Mouse (Mus musculus) CH12.LX (cell line): ENCODE measurements around the gene Yrdc. TPM values are rescaled to one million over a fixed set of nuclear protein-coding genes. Genes with fewer than 3 reads are reported as not detected.

Experiments used
- DNase-seq: peaks from one replicate; pipeline ENCODE4 v3.0.0-alpha.2; 2013; ENCODE audit errors: extremely low read depth
- H3K27ac ChIP-seq: 2 replicates; pipeline ENCODE4 v1.5.1; 2012; ENCODE audit warnings: low read depth, mild to moderate bottlenecking, control low read depth, moderate library complexity; ENCODE audit not compliant: insufficient read depth
- H3K27me3 ChIP-seq: replicated peaks from 2 replicates; pipeline ENCODE3; 2012; ENCODE audit warnings: inconsistent platforms
- H3K36me3 ChIP-seq, 2 experiments: replicated peaks in 1 of 2; 2 replicates each; pipeline versions ENCODE3 to v1.6.1; 2012; ENCODE audit warnings: inconsistent platforms in 1 of 2, low read length in 1 of 2, mild to moderate bottlenecking in 1 of 2, mixed read lengths in 1 of 2, moderate library complexity in 1 of 2; ENCODE audit not compliant: control insufficient read depth in 1 of 2, insufficient read depth in 1 of 2
- H3K4me1 ChIP-seq, 2 experiments: 2 replicates each; pipeline ENCODE4 v1.6.1; 2012; ENCODE audit warnings: inconsistent platforms in 1 of 2, moderate library complexity in 1 of 2; ENCODE audit not compliant: insufficient read depth in 2 of 2, control insufficient read depth in 1 of 2
- H3K4me2 ChIP-seq: 2 replicates; pipeline ENCODE4 v1.6.1; 2012; ENCODE audit warnings: low read depth, mild to moderate bottlenecking, control low read depth; ENCODE audit not compliant: poor library complexity, insufficient read depth, severe bottlenecking
- H3K4me3 ChIP-seq, 3 experiments: fragments of 150-350 bp in 1 of 3; sonication (generic) in 1 of 3; replicated peaks in 1 of 3; 2 replicates each; pipeline versions ENCODE3 to v1.5.1; 2011 to 2012; ENCODE audit warnings: low read depth in 2 of 3, low read length in 2 of 3, mild to moderate bottlenecking in 2 of 3, moderate library complexity in 2 of 3, control low read depth in 1 of 3, improper control_type of control experiment in 1 of 3, inconsistent platforms in 1 of 3, mixed read lengths in 1 of 3; ENCODE audit not compliant: poor library complexity in 1 of 3
- H3K79me2 ChIP-seq: replicated peaks from 2 replicates; pipeline ENCODE4 v1.6.1; 2012; ENCODE audit warnings: mild to moderate bottlenecking, moderate library complexity; ENCODE audit not compliant: control insufficient read depth, poor library complexity, insufficient read depth, severe bottlenecking; ENCODE audit errors: extremely low read depth
- H3K9ac ChIP-seq: 2 replicates; pipeline ENCODE4 v1.6.1; 2012; ENCODE audit warnings: low read depth, mild to moderate bottlenecking, control low read depth, moderate library complexity; ENCODE audit not compliant: insufficient read depth
- H3K9me3 ChIP-seq: replicated peaks from 2 replicates; pipeline ENCODE3; 2012; ENCODE audit warnings: low read length, inconsistent platforms, mixed read lengths
- BHLHE40 ChIP-seq: IDR thresholded peaks from 2 replicates; pipeline ENCODE4 v1.6.1; 2011; ENCODE audit warnings: mild to moderate bottlenecking, low read depth, low read length, improper control_type of control experiment
- CHD1 ChIP-seq: IDR thresholded peaks from 2 replicates; pipeline ENCODE4 v1.6.1; 2012; ENCODE audit warnings: low read depth, low read length, improper control_type of control experiment, inconsistent platforms
- CTCF ChIP-seq, 2 experiments: IDR thresholded peaks in 1 of 2; conservative IDR thresholded peaks in 1 of 2; 2 replicates each; pipeline ENCODE4 v1.5.1; 2011 to 2012; ENCODE audit warnings: low read depth in 2 of 2, low read length in 2 of 2, improper control_type of control experiment in 1 of 2, inconsistent platforms in 1 of 2, mild to moderate bottlenecking in 1 of 2, moderate library complexity in 1 of 2
- E2F4 ChIP-seq: IDR thresholded peaks from 2 replicates; pipeline ENCODE4 v1.6.1; 2011; ENCODE audit warnings: low read depth, low read length, improper control_type of control experiment; ENCODE audit not compliant: insufficient replicate concordance
- ELF1 ChIP-seq: IDR thresholded peaks from 2 replicates; pipeline ENCODE4 v1.6.1; 2014; ENCODE audit warnings: low read depth, mild to moderate bottlenecking, inconsistent platforms, low read length, improper control_type of control experiment
- EP300 ChIP-seq: IDR thresholded peaks from 2 replicates; pipeline ENCODE4 v1.6.1; 2011; ENCODE audit warnings: low read length, improper control_type of control experiment
- ETS1 ChIP-seq: conservative IDR thresholded peaks from 2 replicates; pipeline ENCODE4 v1.6.1; 2012; ENCODE audit warnings: low read depth, mild to moderate bottlenecking, inconsistent platforms, low read length, improper control_type of control experiment, moderate library complexity
- HCFC1 ChIP-seq: IDR thresholded peaks from 2 replicates; pipeline ENCODE4 v1.6.1; 2012; ENCODE audit warnings: low read depth, mild to moderate bottlenecking, inconsistent platforms, low read length, improper control_type of control experiment
- IRF4 ChIP-seq: IDR thresholded peaks from 2 replicates; pipeline ENCODE4 v1.6.1; 2014; ENCODE audit warnings: low read depth, mild to moderate bottlenecking, inconsistent platforms, low read length, improper control_type of control experiment
- JUN ChIP-seq: IDR thresholded peaks from 2 replicates; pipeline ENCODE4 v1.6.1; 2011; ENCODE audit warnings: low read depth, mild to moderate bottlenecking, low read length, improper control_type of control experiment, moderate library complexity; ENCODE audit not compliant: insufficient read depth
- JUND ChIP-seq: conservative IDR thresholded peaks from 2 replicates; pipeline ENCODE4 v1.6.1; 2011; ENCODE audit warnings: low read depth, low read length, improper control_type of control experiment
- KAT2A ChIP-seq: IDR thresholded peaks from 2 replicates; pipeline ENCODE4 v1.6.1; 2012; ENCODE audit warnings: low read length, improper control_type of control experiment, inconsistent platforms; ENCODE audit not compliant: insufficient replicate concordance
- MAZ ChIP-seq: IDR thresholded peaks from 2 replicates; pipeline ENCODE4 v1.6.1; 2012; ENCODE audit warnings: low read depth, mild to moderate bottlenecking, inconsistent platforms, low read length, improper control_type of control experiment, moderate library complexity
- MXI1 ChIP-seq: IDR thresholded peaks from 2 replicates; pipeline ENCODE4 v1.6.1; 2011; ENCODE audit warnings: mild to moderate bottlenecking, low read depth, low read length, improper control_type of control experiment
- MYC ChIP-seq: IDR thresholded peaks from 2 replicates; pipeline ENCODE4 v1.6.1; 2011; ENCODE audit warnings: low read depth, mild to moderate bottlenecking, improper control_type of control experiment, low read length
- PAX5 ChIP-seq: IDR thresholded peaks from 2 replicates; pipeline ENCODE4 v1.6.1; 2012; ENCODE audit warnings: low read length, inconsistent platforms, mixed read lengths
- RAD21 ChIP-seq: IDR thresholded peaks from 2 replicates; pipeline ENCODE4 v1.6.1; 2011; ENCODE audit warnings: low read depth, mild to moderate bottlenecking, low read length, improper control_type of control experiment, moderate library complexity
- RCOR1 ChIP-seq: conservative IDR thresholded peaks from 2 replicates; pipeline ENCODE4 v1.6.1; 2012; ENCODE audit warnings: low read depth, mild to moderate bottlenecking, inconsistent platforms, low read length, improper control_type of control experiment
- SIN3A ChIP-seq: IDR thresholded peaks from 2 replicates; pipeline ENCODE4 v1.6.1; 2012; ENCODE audit warnings: low read length, improper control_type of control experiment, inconsistent platforms
- SMC3 ChIP-seq: IDR thresholded peaks from 2 replicates; pipeline ENCODE4 v1.6.1; 2011; ENCODE audit warnings: low read depth, low read length, improper control_type of control experiment
- UBTF ChIP-seq: IDR thresholded peaks from 2 replicates; pipeline ENCODE4 v1.6.1; 2012; ENCODE audit warnings: low read depth, mild to moderate bottlenecking, inconsistent platforms, low read length, improper control_type of control experiment, moderate library complexity
- USF1 ChIP-seq: IDR thresholded peaks from 2 replicates; pipeline ENCODE4 v1.6.1; 2014; ENCODE audit warnings: low read depth, mild to moderate bottlenecking, inconsistent platforms, low read length, improper control_type of control experiment
- USF2 ChIP-seq: conservative IDR thresholded peaks from 2 replicates; pipeline ENCODE4 v1.6.1; 2011; ENCODE audit warnings: low read depth, low read length, improper control_type of control experiment
- ZKSCAN1 ChIP-seq: IDR thresholded peaks from 2 replicates; pipeline ENCODE4 v1.6.1; 2012; ENCODE audit warnings: low read depth, inconsistent platforms, low read length, improper control_type of control experiment, borderline replicate concordance
- ZMIZ1 ChIP-seq: IDR thresholded peaks from 2 replicates; pipeline ENCODE4 v1.6.1; 2012; ENCODE audit warnings: low read depth, mild to moderate bottlenecking, inconsistent platforms, low read length, improper control_type of control experiment
- ZNF384 ChIP-seq: IDR thresholded peaks from 2 replicates; pipeline ENCODE4 v1.6.1; 2012; ENCODE audit warnings: low read depth, low read length, improper control_type of control experiment, inconsistent platforms
- dilution Hi-C: fragments of 300-500 bp; cut with MboI; formaldehyde crosslinking; loops from 2 replicates; pipeline ENCODE4 v1.14.3; 2020; ENCODE audit warnings: low sequenced_read_pairs; ENCODE audit not compliant: extremely low pct_unique_long_range_greater_than_20kb, extremely low pct_ligation_motif_present
- in situ Hi-C: fragments of 300-500 bp; cut with MboI; formaldehyde crosslinking; loops from 3 replicates; pipeline ENCODE4 v1.14.3; 2019; ENCODE audit warnings: low sequenced_read_pairs, low pct_ligation_motif_present, low pct_unique_long_range_greater_than_20kb, mixed read lengths
- polyA plus RNA-seq: library from polyadenylated mRNA; unstranded; fragments of >175 nt; gene quantifications from 2 replicates; pipeline ENCODE4 v1.2.1, GENCODE M21; 2012; ENCODE audit warnings: low read depth; ENCODE audit not compliant: insufficient read length
- total RNA-seq, 2 experiments: library from RNA; depleted of rRNA; stranded (reverse); fragments of 300-350 nt in 1 of 2; fragments of >200 nt in 1 of 2; gene quantifications; 2 replicates each; pipeline ENCODE4 v1.2.3; 2012 to 2014

The Yrdc gene
- total and polyA plus RNA-seq, 3 experiments: 86.8 to 160 (median 87.6) TPM

DNA sequence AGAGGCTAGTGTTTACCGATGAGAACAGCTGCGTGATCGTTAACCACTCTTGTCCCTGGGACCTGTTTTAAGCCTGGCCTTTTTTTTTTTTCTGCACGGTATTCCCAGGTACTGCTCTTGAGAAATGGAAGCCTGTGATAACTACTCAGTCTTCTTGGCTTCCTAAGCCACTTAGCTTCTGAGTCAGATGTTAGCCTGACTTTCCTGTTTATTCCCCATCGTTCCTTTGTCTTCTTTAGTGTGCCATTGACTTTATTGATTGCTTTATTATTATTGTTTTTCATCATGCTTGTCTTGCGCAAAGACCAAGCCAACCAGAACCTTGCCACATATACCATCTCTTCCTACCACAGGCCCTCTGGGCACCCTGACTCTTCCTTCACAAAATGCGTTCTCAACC, 40.4 kb upstream of the Yrdc start:
- dilution Hi-C loops (no loop called here), in situ Hi-C loops (no loop called here)
- H3K27me3 ChIP-seq: no peaks in the 10 kb centered on the region
- no peak overlapping the region for H3K9ac ChIP-seq
- H3K4me1 ChIP-seq: peaks cover 2 to 53% of the 10 kb centered on the region in 2 experiments; a peak in 2 of 4 replicates
- H3K9me3 ChIP-seq: no peaks in the 10 kb centered on the region
- H3K79me2 ChIP-seq: peaks cover 31% of the 10 kb centered on the region
- no peak overlapping the region for H3K27ac ChIP-seq
- peaks cover 42 to 82% of the 10 kb centered on the region in 2 experiments for H3K36me3 ChIP-seq
- DNase-seq: no peak
- H3K4me2 ChIP-seq: no peak overlapping the region
- no peak overlapping the region for H3K4me3 ChIP-seq
- TF ChIP-seq BHLHE40 (no peak), USF1 (no peak), MYC (no peak), ETS1 (no peak), MAZ (no peak), PAX5 (no peak), ZMIZ1 (no peak), MXI1 (no peak), HCFC1 (no peak), KAT2A (no peak), CTCF (conservative IDR thresholded peaks at IDR 0.05 in 1 of 2, IDR thresholded peaks at IDR 0.05 in 1 of 2; ENCODE audit: low read depth in 2 of 2, low read length in 2 of 2) (no peak), EP300 (no peak), ZKSCAN1 (no peak), IRF4 (no peak)

DNA sequence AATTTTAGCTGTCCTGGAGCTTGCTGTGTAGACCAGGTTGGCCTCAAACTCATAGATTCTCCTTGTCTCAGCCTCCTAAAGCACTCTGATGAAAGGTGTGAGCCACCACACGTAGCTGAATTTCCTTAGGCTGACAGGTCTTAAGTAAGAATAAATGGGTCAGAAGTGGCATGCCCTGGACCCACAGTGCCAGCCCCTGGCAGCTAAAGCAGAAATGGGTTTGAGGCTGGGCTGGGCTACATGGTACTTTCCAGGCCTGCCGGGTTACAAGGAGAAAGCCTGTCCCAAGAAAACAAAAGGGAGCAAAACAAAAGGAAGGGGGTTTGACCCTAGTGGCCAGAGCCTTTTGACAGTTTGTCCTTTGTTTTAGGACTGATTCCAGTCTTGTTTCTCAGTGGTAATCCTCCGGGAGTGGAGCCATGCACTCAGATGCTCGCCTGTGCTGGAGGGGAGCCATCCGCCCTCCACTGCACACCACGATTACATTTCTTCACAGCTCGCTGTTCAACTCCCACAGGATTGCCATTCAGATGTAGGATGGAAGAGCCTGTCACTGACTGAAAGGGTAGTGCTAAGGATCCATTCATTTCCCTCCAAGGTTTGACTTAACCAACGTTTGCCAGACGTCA, 39.0 kb upstream of the Yrdc start:
- TF ChIP-seq HCFC1: no peak
- TF ChIP-seq EP300: no peak
- no peak for TF ChIP-seq JUN
- TF ChIP-seq RCOR1: no peak
- no peak for TF ChIP-seq E2F4
- TF ChIP-seq JUND: no peak
- no peak for TF ChIP-seq USF2
- no peak for TF ChIP-seq UBTF
- no peak for TF ChIP-seq SIN3A
- no peak for TF ChIP-seq RAD21
- TF ChIP-seq MYC: no peak
- TF ChIP-seq BHLHE40: no peak
- no peak for TF ChIP-seq SMC3
- no peak for TF ChIP-seq ZMIZ1
- no peak for TF ChIP-seq ELF1
- no peak for TF ChIP-seq CHD1
- no peak for TF ChIP-seq PAX5
- TF ChIP-seq CTCF (conservative IDR thresholded peaks at IDR 0.05 in 1 of 2, IDR thresholded peaks at IDR 0.05 in 1 of 2; ENCODE audit: low read depth in 2 of 2, low read length in 2 of 2): no peak
- TF ChIP-seq ZNF384: no peak
- Histone ChIP-seq H3K9ac (no peak overlapping the region), H3K4me1 (peaks cover 2 to 47% of the 10 kb centered on the region in 2 experiments; a peak in 2 of 4 replicates), H3K79me2 (peaks cover 37% of the 10 kb centered on the region), H3K27me3 (no peaks in the 10 kb centered on the region), H3K4me3 (no peak overlapping the region), H3K9me3 (no peaks in the 10 kb centered on the region), H3K4me2 (no peak overlapping the region), H3K27ac (no peak overlapping the region), H3K36me3 (peaks cover 42 to 82% of the 10 kb centered on the region in 2 experiments)
- in situ Hi-C loops (no loop called here), dilution Hi-C loops (no loop called here)
- no peak for DNase-seq
